Comparison of ENCODE assay signal across 8 mouse cellular contexts in the genomic region with DNA sequence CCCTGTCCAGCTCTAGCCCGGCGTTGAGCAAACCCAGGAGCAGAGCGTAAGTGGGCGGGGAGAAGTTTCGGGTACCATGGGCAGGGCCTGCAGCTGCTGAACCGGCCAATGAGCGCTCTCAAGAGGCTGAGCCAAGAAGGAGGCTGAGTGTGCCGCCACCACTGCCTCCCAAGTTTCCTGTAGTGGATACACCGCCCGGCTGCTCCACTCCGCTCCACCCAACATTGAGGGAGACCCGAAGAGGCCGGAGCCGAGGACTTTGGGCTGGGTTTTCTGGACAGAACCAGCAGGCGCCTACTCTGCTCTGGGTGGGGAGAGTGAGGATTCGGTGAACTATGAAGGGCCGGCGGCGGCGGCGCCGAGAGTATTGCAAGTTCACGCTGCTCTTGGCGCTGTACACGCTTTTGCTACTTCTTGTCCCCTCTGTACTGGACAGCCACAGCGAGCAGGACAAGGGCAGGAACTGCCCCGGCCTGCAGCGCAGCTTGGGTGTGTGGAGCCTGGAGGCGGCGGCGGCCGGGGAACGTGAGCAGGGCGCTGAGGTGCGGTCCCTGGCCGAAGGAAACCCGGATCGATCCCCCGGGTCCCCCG. TPM values are rescaled to one million over a fixed set of nuclear protein-coding genes. Genes with fewer than 3 reads are reported as not detected.
DNase-seq lines count a peak whose midpoint lies in the region; ATAC-seq lines count a peak whose summit lies in the region.

TSS of gene Chst7 (plus strand) at position 180 of the 591 bp plus-strand sequence.

- intact Hi-C loops in left cerebral cortex, postnatal 10 days (cut with DNase I): no loop called here

- DNase-seq in adrenal gland, postnatal 14 days: peak; percentile 71
- DNase-seq in embryo, embryonic 11 days: peak; percentile 82
- DNase-seq in gastrocnemius, postnatal 25 days: peak; percentile 74
- DNase-seq in hindlimb bud, embryonic 11.5 days (ENCODE audit: extremely low spot score, low read depth, low spot score): peak; percentile 24
- peak; percentile 32 to 79 for DNase-seq in left cerebral cortex, postnatal 10 days (ENCODE audit: extremely low spot score in 1 of 2, low spot score in 2 of 2)
- DNase-seq in right cerebral cortex, postnatal 25 days: peak; percentile 21
- no peak for DNase-seq in c-Kit-positive CD71-positive TER-119-positive erythroid progenitor cells, embryonic 14.5 days (ENCODE audit: low spot score)

- ATAC-seq in megakaryocyte, adult 5-6 weeks (ENCODE audit: poor library complexity, severe bottlenecking): peak; percentile 97

RNA-seq across cellular contexts. Expression of gene Chst7, which starts in this region (rescaled TPM):
- 3.1 and 3.7 TPM in 2 replicates for total RNA-seq in adrenal gland, postnatal 14 days (2021)
- total RNA-seq in gastrocnemius, postnatal 25 days (2021): 1 to 10 TPM; 2.4 to 2.8 TPM
- 1 to 10 TPM; 3.7 to 4.8 TPM for total RNA-seq in left cerebral cortex, postnatal 10 days (2021)
- total RNA-seq in megakaryocyte, adult 5-6 weeks (2015): not detected in 2 replicates
- not detected in 2 replicates for total RNA-seq in megakaryocyte, adult 5-6 weeks (2017)

Comparison
In these comparisons a context has a peak if more than half of its experiments do, and no peak if none do; other contexts are left out.
1. Peak in ATAC-seq in megakaryocyte, adult 5-6 weeks; RNA of the gene not detected or under 1 TPM.